Mouse (Mus musculus): ENCODE data around the gene Sptssa. TPM values are rescaled to one million over a fixed set of nuclear protein-coding genes. Genes with fewer than 3 reads are reported as not detected.

Gene Sptssa
- polyA plus RNA-seq, 1 experiment from 2014 or later, result 192 TPM

DNA sequence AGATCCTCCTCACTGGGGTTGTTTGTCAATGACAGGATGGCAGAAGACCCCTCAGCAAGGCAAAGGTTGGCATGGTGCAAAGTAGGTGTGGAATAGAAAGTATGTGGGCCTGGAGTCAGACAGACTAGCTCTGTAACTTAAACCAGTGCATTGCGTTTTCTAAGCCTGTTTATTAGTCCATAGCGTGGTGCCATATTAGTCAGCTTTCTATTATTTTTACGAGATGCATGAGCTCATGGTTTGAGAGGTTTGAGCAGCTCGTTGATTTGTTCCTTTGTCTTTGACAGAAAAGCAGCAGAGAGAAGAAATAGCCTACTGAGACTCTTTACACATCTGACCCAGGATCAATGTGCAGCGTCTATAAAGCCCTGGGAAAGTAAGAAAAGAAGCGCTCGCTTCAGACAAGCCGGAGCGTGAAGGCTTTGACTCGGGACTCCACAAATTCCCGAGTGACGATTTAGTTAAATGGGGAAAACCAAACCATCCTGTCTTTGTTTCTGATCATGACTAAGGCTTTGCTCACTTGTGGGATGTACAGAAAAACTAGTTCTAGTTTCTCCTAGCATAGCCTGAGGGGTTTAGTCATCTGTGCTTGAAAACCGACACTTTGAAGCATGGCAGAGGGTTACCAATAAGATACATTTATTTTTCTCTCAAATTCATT, 36.2 kb downstream of the Sptssa start:
- H3K9me3 ChIP-seq (replicated peaks), result no peaks in the 10 kb centered on the region
- no peak for ATAC-seq (ENCODE audit: insufficient number of reproducible peaks, low FRiP score, low TSS enrichment, low read depth)
- no peak overlapping the region for H3K9ac ChIP-seq
- H3K36me3 ChIP-seq, result no peaks in the 10 kb centered on the region
- no peaks in the 10 kb centered on the region for H3K4me1 ChIP-seq
- no peak overlapping the region for H3K27ac ChIP-seq (replicated peaks)
- no peaks in the 10 kb centered on the region for H3K27me3 ChIP-seq
- H3K4me2 ChIP-seq (replicated peaks), result no peak overlapping the region
- WGBS, result 58% methylated on average over 13 of the region's 13 CpGs
- no peak overlapping the region for H3K4me3 ChIP-seq (replicated peaks)

- H3K9ac ChIP-seq, result no peak overlapping the region
- H3K4me2 ChIP-seq (replicated peaks), result no peak overlapping the region
- ATAC-seq (ENCODE audit: insufficient number of reproducible peaks, low FRiP score, low TSS enrichment, low read depth), result no peak
- H3K27ac ChIP-seq (replicated peaks), result no peak overlapping the region
- WGBS, result 33% methylated on average over 6 of the region's 6 CpGs
- no peak overlapping the region for H3K4me3 ChIP-seq (replicated peaks)
- H3K4me1 ChIP-seq, result no peaks in the 10 kb centered on the region
- no peaks in the 10 kb centered on the region for H3K36me3 ChIP-seq
- H3K27me3 ChIP-seq, result no peaks in the 10 kb centered on the region
- no peaks in the 10 kb centered on the region for H3K9me3 ChIP-seq (replicated peaks)
Measured at GRCm38 (mm10) chr12:54608988-54609387, 47.4 kb downstream of the Sptssa start.

DNA sequence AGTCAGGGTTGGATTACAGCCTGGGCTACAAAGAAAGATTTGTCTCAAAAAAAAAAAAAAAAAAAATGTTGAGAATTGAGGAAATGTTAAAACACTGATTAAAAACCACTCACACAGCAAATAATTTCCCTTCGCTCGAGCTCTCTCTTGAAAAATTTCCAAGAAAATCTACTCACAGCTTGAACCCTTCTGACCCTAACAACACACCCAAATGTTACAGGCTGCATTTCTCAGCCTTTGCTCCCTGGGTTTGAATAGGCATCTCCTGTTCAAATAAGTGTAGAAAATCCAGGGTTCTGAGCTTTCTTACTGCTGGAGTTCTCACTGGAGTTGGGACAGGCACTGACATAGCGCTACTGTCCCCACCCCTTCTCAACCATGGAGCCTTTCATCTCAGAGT, 51.2 kb downstream of the Sptssa start:
- Histone ChIP-seq H3K4me3 (replicated peaks) (no peak overlapping the region), H3K9ac (no peak overlapping the region), H3K4me2 (replicated peaks) (no peak overlapping the region), H3K4me1 (no peaks in the 10 kb centered on the region), H3K9me3 (replicated peaks) (no peaks in the 10 kb centered on the region), H3K27ac (replicated peaks) (no peak overlapping the region), H3K36me3 (no peaks in the 10 kb centered on the region), H3K27me3 (no peaks in the 10 kb centered on the region)
- ATAC-seq (ENCODE audit: insufficient number of reproducible peaks, low FRiP score, low TSS enrichment, low read depth), result no peak
- WGBS, result 50% methylated on average over 3 of the region's 3 CpGs

GRCm38 (mm10) chr12:54603542-54604167, 52.7 kb downstream of the Sptssa start:
- no peaks in the 10 kb centered on the region for H3K9me3 ChIP-seq (replicated peaks)
- H3K4me1 ChIP-seq, result no peaks in the 10 kb centered on the region
- no peaks in the 10 kb centered on the region for H3K36me3 ChIP-seq
- 87% methylated on average over 8 of the region's 9 CpGs for WGBS
- no peak overlapping the region for H3K9ac ChIP-seq
- H3K27me3 ChIP-seq, result no peaks in the 10 kb centered on the region
- H3K4me2 ChIP-seq (replicated peaks), result no peak overlapping the region
- no peak for ATAC-seq (ENCODE audit: insufficient number of reproducible peaks, low FRiP score, low TSS enrichment, low read depth)
- no peak overlapping the region for H3K27ac ChIP-seq (replicated peaks)
- no peak overlapping the region for H3K4me3 ChIP-seq (replicated peaks)

- H3K27ac ChIP-seq (replicated peaks), result no peak overlapping the region
- no peak overlapping the region for H3K4me2 ChIP-seq (replicated peaks)
- no peaks in the 10 kb centered on the region for H3K27me3 ChIP-seq
- no peak overlapping the region for H3K4me3 ChIP-seq (replicated peaks)
- no peak overlapping the region for H3K9ac ChIP-seq
- no peaks in the 10 kb centered on the region for H3K4me1 ChIP-seq
- WGBS, result 87% methylated on average over 4 of the region's 4 CpGs
- H3K9me3 ChIP-seq (replicated peaks), result no peaks in the 10 kb centered on the region
- no peak for ATAC-seq (ENCODE audit: insufficient number of reproducible peaks, low FRiP score, low TSS enrichment, low read depth)
- no peaks in the 10 kb centered on the region for H3K36me3 ChIP-seq
Measured at GRCm38 (mm10) chr12:54600482-54600881, 55.9 kb downstream of the Sptssa start.

GRCm38 (mm10) chr12:54598358-54598757, 58.0 kb downstream of the Sptssa start:
- no peaks in the 10 kb centered on the region for H3K36me3 ChIP-seq
- H3K4me1 ChIP-seq, result no peaks in the 10 kb centered on the region
- no peak overlapping the region for H3K27ac ChIP-seq (replicated peaks)
- no peaks in the 10 kb centered on the region for H3K27me3 ChIP-seq
- no peaks in the 10 kb centered on the region for H3K9me3 ChIP-seq (replicated peaks)
- H3K4me2 ChIP-seq (replicated peaks), result no peak overlapping the region
- H3K9ac ChIP-seq, result no peak overlapping the region
- no peak overlapping the region for H3K4me3 ChIP-seq (replicated peaks)
- WGBS, result 93% methylated on average over 3 of the region's 3 CpGs
- ATAC-seq (ENCODE audit: insufficient number of reproducible peaks, low FRiP score, low TSS enrichment, low read depth), result no peak

DNA sequence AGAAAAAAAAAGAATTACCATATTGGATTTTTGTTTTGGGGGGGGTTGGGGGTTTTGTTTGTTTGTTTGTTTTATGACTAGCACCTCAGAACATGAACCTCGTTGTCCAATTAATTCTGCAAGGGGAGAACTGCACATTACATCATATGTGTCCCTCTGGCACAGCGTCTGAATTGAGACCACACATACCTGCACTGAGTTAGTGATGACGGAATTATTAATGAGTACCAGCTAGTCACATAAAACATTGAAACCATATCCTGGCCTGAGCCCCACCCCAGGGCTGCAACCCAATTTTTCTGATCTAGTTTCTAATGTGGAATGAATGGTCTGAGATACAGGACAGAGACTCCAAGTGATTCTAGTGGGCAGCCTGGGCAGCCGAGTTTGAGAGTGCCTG, 59.7 kb downstream of the Sptssa start:
- Histone ChIP-seq H3K27ac (replicated peaks) (no peak overlapping the region), H3K9ac (no peak overlapping the region), H3K9me3 (replicated peaks) (no peaks in the 10 kb centered on the region), H3K27me3 (no peaks in the 10 kb centered on the region), H3K4me1 (no peaks in the 10 kb centered on the region), H3K4me3 (replicated peaks) (no peak overlapping the region), H3K4me2 (replicated peaks) (no peak overlapping the region), H3K36me3 (no peaks in the 10 kb centered on the region)
- ATAC-seq (ENCODE audit: insufficient number of reproducible peaks, low FRiP score, low TSS enrichment, low read depth), result no peak
- 60% methylated on average over 4 of the region's 4 CpGs for WGBS

MicroRNAs encoded within 50 kb of the gene (microRNA counts, 519-probe panel; counts per million panel counts)
- microRNA mmu-miR-1892, result not detected

Small RNA genes within 50 kb of the gene (microRNA-seq; reads per million reads assigned to microRNA genes)
- gene Mir1892 (ENCODE audit: borderline number of aligned reads), result not detected

Other genes with a start within 250 kb of the Sptssa start
- gene Eapp, start 39.3 kb upstream of the Sptssa start, polyA plus RNA-seq (2015; fragmentation: Nextera tagmentation; extraction: Ambion mirVana), result 71.1 and 72.6 TPM in 2 replicates
- gene Snx6, start 139.1 kb upstream of the Sptssa start, polyA plus RNA-seq (2015; fragmentation: Nextera tagmentation; extraction: Ambion mirVana), result 161 and 163 TPM in 2 replicates
- gene Cfl2, start 206.3 kb upstream of the Sptssa start, polyA plus RNA-seq (2015; fragmentation: Nextera tagmentation; extraction: Ambion mirVana), result 185 and 209 TPM in 2 replicates

Measured in embryonic facial prominence, embryonic 15.5 days (tissue).